Mouse (Mus musculus) thymus, postnatal 0 days (tissue): ENCODE data around the gene Taf6. TPM values are rescaled to one million over a fixed set of nuclear protein-coding genes. Genes with fewer than 3 reads are reported as not detected.
"Not testable (repeated sequence)": the region's sequence is repeated elsewhere in the genome, so short reads cannot be mapped to it uniquely, and the experiment has no call there.

ENCODE experiments used
- DNase-seq: peaks from one replicate; pipeline ENCODE4 v3.0.0-alpha.2; 2015; ENCODE audit warnings: low spot score
- polyA plus RNA-seq: library from polyadenylated mRNA; unstranded; fragments of >200 nt; fragmentation: Nextera tagmentation; extraction: Ambion mirVana; gene quantifications from 2 replicates; pipeline ENCODE4 v1.2.1, GENCODE M21; 2015

Taf6 gene
- 44.1 and 54.5 TPM in 2 replicates for polyA plus RNA-seq

DNA sequence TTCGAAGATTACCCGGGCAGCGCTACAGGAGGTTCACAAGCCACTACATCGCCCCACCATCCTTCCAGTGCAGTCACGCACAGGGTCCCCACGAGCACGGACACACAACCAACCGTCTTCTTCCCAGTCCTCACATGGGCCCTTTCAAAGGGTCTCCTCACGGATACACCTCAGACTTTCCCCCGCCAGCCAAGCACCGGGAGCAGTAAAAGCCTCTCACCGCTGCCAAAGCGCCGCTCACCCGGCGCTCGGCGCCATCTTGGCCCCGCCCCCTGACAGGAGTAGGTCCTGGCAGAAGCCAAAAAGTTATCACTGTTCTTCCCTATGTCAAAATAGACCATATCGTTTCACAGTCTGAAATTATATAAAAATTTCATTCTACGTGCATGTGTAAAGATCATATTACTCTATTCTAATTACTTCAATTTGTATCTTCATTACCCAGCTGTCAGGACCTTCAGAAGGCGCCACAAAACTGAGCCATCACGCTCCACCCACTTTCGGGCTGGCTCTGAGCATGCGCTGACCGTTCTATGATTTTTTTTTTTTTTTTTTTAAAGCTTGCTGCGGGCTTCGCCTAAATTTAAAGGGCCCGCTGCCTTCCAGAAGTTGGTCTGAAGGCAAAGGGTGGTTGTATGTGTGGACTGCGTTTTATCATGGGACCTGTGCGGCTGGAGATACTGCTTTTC is at the start of gene Taf6, which contains the start of gene Cnpy4:
Gene Taf6 (minus strand): TSS at position 502 of the 689 bp plus-strand sequence.
Gene Cnpy4 (plus strand): TSS at position 536 of the 689 bp plus-strand sequence.
- peak; percentile 89 for DNase-seq

DNA sequence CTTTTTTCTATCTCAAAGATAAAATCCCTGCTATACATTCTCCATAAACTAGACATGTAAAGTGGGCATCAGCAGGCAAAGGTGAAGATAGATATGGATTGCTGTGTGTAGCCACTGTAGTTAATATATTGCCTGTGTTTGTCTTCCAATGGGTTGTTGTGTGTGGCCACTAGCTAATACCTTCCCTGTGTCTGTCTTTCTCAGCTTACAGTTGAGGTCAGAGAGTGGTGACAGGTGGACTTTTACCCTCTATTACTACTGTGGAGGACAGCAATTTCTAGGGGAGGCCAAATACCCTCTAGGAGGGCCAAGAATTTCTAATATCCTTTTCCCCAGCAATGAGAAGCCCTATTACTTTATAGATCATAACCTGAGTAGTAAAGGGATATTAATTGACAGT is 47.0 kb upstream of the Taf6 start:
- DNase-seq: no peak

DNA sequence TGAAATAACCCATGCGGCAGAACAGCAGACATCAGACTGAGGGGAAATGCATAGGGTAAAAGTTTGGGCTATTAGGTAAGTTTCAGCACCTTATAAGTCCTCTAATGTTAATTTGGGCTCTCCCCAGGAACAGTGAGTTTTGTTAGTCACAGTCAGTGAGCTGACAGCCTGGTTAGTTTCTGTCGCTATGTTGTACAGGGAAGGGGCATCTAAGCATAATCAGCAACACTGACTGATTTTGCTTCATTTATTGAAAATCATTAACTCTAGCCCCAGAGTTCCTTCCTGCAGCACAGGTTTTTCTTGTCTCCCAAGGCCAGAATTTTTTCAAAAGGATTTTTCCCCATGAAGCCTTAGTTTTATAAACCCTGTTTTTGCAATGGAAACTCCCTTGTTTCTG is 46.5 kb upstream of the Taf6 start:
- no peak for DNase-seq

DNA sequence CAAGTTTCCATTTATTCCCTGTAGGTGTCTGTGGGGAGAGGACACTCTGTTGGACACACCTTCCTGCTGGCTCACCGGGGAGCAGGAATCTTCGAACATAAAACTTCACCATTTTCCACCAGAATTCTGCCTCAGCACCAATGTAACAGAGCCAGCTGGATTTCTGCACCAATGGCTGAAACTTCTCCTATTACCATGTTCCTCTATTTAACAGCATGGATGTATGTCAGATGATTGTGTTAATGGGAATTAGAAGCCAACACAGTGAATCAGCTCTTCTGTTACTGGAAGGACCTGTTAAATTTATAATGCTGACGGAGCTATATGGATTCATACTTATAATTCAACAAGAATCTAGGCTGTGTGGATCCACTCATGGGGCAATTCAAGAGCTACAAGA is 42.3 kb upstream of the Taf6 start:
- DNase-seq: no peak

DNA sequence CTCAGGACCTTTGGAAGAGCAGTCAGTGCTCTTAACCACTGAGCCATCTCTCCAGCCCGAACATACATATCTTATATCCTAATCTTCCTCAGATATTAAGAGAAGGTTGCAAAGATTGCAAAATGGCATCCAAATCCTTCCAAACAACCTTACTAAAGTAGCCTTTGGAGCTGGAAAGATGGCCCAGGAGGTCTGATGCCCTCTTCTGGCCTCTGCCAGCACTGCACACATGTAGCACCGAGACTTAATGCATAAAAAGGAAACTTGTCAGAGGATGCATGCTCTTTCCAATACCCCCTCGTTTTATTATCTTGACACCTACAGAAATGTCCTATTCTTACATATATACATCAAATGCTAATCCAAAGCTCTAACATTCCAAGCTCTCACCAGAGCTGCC is 40.8 kb upstream of the Taf6 start:
- peak; percentile 29 for DNase-seq

DNA sequence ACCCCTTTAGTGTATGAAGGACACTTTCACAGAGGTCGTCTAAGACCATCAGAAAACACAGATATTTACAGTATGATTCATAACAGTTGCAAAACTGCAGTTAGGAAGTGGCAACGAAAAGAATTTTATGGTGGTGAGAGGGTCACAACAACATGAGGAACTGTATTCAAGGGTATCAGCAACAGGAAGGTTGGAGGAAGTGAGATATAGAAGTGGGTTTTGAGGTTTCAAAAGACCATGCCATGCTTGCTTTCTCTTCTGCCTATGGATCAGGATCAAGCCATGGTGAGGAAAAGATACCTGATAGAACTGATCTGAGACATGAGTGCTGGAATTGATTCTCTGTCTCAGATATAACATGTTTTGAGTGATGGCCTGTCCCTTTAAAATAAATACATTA is 40.1 kb upstream of the Taf6 start:
- no peak for DNase-seq

DNA sequence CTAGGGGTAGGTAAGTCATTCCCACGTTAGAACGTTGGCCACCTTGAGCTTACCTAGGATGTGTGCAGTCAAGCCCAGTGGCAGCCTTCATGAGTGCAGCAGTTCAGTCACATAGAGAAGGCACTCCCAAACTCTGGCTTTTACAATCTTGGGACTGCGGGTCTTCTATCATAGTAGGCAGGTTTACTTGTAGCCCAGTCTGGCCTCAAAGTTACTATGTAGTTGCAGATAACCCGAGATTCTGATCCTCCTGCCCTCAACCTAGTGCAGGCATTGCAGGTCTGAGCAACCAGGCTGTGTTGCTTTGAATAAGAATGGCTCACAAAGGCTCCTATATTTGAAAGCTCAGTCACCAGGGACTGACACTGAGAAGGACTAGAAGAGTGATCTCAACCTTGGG is 39.2 kb upstream of the Taf6 start:
- no peak for DNase-seq

DNA sequence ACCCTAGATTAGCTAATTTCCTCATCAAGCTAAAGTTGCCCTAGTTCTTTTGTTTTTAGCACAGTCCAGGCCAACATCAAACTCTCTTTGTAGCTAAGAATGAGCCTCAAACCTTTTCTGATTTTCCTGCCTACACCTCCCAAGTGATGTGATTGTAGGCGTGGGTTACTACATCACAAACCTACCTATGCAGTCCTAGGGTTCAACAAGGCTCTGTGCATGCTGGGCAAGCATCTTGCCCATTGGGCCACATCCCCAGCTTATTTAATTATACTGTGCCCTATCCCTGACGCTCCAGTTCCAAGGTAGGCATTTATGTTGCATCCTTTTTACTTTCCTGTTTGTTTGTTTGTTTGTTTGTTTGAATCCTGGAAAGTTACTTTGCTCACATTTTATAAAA is 38.4 kb upstream of the Taf6 start, which contains the start of gene Nxpe5:
Gene Nxpe5 (plus strand): TSS at position 199 of the 400 bp plus-strand sequence.
- DNase-seq: no peak

DNA sequence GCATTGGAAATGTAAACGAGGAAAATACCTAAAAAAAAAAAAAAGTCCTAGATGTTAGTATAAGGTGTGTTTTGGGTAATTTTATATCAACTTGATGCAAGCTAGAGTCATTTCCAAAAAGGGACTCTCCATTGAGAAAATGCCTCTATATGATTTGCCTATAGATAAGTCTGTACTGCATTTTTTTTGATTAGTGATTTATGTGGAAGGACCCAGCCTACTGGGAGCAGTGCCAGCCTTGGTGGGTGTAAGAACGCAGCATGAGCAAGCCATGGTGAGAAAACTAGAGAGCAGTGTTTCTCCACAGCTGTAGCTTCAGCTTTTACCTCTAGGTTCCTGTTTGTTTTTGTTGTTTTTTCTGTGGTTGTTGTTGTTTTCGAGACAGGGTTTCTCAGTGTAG is 36.0 kb upstream of the Taf6 start:
- no peak for DNase-seq

DNA sequence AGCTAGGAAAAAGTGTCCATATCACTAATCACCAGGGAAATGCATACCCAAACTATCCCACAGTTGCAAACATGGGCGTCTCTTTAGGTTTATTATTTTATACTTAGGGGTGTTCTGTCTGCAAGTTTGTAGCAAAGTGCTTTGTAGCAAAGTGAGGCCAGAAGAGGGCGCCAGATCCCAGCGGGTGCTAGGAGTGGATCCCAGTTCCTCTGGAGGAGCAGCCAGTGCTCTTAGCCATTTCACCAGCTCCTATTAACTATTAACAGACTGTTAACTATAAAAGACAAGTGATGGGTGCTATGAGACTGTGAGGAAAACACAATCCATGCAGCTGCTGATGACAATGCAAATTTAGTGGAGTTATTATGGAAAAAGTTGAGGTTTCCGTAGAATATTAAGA is 34.9 kb upstream of the Taf6 start:
- peak; percentile 66 for DNase-seq

DNA sequence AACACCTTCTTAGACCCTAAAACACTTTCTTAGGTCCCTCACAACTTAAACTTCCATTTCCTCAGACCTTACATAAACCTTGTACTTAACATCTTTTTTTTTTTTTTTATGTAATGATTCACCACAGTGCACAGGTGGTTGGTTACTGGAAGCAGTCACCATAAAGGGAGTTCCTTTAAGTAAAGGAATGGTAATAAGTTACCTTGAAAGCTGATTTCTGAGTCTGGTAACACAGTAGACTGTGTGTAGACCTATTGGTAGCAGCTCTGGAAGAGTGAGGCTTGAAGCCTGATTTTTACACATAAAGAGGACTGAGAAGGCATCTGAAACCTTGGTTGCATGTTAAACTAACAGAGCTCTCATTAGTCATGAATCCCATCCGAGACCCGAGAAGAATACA is 32.6 kb upstream of the Taf6 start:
- DNase-seq: no peak

DNA sequence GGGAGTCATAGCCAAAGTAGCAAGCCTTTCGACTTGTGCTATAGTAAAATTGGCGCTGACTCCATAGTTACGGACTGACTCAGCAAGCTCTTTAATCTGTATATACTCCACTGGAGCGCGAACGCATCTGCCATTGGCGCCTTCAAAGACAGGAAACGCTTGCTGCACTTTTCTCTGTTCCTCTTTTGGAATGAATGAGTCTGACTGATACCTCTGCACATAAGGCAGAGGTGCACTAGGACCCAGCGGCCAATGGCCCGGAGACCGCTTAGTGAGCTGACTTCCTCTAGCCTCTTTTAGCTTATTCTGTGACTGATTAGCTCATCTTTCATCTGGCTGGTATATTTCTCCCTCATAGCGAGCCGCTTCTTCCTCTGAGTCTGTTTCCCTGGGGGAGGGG is 29.4 kb upstream of the Taf6 start:
- not testable (repeated sequence) for DNase-seq

DNA sequence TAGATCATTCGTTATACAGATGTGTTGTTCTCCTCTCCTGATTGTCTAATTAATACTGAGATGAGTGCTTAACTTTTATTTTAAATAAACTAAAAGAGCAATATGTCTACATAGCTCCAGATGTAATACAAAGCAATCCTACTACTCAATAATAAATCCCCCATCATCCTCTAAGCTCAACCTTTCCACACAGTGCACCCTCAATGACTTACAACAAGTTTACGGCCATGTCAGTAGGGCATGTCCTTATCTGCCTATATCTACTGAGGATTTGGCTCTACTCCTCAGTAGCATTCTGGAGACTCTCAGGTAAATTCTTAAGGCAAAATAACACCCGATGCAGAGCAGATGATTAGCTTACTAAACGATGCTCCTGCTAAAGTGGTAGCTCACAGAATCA is 20.6 kb upstream of the Taf6 start:
- DNase-seq: no peak

DNA sequence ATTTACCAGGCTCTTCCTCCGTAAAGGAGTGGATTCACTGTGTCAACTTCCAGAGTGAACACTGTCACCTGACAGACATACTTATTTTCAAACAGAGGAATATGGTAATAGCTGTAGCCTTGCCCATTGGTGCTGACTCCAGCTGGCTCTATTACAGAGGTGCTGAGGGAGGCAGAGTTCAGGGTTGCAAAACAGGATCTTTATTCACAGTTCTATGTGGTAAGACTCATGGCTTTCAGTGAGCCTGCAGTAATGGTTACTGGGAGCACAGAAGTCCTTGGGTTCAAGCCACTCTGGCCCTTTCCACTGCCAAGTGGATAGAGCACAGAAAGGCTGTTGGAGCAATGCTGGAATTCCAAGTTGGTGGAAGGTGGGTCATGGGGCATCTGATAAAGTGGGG is 20.0 kb upstream of the Taf6 start:
- DNase-seq: no peak

DNA sequence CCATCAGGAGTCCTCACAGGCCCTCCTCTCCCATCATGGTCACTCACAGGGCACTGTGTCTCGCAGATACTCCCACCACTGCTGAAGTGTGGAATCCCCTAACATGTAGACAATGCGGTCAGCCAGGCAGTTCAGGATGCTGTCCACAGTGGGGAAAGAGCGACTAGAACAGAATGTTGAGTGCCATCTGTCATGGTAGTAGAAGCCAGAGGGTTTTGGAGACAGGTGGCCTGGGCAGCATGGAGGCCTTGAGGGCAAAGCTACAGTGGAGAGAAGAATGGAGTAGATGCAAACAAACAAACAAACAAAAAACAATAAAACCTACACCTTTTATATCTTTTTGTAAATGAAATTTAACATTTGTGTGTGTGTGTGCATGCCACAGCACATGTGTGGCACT is 14.8 kb upstream of the Taf6 start:
- no peak for DNase-seq

DNA sequence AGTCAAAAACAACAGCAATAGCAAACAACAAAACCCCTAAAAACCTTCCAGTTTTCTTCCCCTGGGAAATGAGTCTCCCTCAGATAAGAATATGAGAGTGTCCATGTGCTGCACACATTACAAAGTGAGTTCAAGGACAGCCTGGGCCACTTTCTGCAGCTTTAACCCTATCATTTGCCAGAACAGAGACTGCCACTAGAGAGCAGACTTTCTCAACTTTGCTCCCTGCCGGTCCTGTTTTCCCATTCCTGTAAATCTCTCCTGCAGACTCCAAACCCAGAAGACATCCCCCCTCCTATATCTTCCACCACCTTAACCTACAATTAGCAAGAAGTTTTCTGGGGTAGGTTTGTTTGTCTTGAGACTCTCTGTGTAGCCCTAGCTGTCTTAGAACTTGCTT is 12.3 kb upstream of the Taf6 start:
- DNase-seq: no peak

DNA sequence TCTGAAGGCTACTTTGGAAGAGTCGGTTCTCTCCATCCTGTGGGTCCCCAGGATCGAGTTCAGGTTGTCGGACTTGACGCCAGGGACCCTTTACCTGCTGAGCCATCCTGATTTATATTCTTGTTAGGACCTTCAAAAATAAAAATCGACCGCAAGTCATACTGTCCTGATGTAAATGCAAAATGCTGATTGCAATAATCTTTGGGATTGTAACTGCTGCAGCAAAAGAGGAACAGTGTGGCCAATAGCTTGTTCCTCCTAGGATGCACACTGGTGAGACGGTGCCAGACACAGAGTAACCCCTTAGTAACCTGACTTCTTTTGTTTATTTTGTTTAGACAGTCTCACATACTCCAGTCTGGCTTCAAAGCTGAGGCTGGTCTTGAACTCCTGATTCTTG is 8.2 kb upstream of the Taf6 start:
- DNase-seq: no peak

DNA sequence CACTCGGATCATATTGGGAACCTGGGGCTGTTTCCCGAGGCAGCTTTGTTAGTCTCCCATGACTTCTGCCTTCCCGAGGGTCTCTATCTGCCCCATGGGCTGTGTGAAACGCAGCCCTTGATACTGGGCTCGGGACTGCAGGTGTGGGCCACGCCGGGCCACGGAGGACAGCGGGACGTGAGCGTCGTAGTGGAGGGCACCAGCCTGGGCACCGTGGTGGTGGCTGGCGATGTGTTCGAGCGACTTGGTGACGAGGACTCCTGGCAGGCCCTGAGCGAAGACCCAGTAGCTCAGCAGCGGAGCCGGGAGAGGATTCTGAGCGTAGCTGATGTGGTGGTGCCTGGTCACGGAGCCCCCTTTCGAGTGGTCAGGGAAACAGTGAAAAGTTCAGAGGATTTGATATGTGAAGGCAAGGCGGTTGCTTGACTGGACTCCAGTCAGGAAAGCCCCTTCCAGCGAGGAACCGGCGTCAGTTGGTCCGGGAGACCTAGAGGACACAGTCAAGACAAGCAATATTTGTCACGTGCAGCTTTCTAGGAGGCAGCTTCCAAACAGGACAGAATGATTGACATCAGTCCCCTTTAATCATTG is 7.6 kb upstream of the Taf6 start:
- DNase-seq: peak; percentile 9

DNA sequence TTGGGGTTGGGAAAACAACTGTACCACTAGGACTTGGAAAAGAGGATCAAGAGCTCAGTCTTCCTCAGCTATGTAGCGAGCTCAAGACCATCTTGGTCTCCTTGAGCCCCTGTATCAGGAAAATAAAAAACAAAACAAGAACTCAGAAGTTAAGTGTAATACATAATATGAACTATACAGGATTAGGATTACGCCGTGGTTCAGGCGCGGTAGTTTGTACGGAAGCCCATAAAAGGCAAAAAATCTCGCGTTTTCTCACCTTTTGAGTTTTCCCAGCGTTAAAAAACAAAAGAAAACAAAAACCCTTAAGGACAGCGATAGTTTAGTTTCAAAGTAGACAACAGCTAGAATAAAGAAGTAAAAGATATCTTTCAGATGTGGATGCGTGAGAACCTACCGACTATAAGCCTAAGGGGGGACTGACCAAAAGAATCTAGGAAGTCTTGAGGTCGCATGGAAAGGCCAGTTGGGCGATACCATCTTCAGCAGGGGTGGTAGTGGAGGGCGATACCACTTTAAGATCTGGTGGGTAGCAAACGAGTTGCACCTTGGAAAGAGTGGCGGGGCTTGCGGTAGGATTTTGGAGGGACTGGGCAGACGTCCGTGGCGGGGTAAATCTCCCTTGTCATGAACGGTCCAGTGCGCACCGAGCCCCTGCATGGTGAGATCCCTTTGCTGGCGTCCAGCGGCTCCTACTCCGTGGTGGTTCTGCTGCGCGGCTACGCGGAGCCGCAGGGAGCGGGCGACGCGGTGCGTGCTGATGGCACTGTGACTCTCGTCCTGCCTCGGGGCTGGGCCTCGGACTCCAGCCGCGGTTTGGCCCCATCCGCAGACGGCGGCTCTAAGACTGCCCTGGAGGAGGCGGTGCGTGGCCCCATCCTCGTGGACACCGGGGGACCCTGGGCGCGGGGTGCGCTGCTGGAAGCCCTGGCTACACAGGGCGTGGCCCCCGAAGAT is 6.8 kb upstream of the Taf6 start, which contains the start of gene Mblac1:
Gene Mblac1 (plus strand): TSS at position 544 of the 957 bp plus-strand sequence.
- DNase-seq: peak; percentile 82

DNA sequence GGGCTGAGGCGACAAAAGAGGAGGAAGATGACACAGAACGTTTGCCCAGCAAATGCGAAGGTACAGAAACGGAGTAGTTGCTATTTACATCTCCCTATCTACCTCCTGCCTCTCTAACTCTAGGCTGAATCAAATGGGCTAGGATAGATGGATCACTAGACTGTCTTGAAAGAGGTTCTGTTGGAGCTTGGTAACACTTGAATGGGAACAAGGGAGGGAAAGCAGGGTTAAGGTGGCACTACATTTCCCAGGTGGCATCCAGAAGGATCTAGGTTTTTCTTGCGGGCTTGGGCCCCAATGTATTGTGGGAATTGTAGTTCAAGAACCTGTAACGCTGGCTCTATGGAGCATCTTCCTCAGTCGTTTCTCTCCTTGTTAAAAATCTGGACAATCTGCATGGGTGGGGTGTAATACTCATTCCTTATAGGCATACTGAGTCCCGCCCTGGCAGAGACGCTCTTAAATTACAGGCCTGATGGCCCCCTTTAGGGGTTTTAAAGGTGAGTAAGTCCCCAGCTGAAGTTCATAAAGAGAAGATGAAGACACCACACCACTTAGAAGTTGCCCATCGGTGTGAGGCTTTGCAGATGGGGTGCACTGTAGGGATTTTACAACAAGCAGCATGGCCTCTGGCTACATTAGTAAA is 533 bp upstream of the Taf6 start:
- peak; percentile 81 for DNase-seq

DNA sequence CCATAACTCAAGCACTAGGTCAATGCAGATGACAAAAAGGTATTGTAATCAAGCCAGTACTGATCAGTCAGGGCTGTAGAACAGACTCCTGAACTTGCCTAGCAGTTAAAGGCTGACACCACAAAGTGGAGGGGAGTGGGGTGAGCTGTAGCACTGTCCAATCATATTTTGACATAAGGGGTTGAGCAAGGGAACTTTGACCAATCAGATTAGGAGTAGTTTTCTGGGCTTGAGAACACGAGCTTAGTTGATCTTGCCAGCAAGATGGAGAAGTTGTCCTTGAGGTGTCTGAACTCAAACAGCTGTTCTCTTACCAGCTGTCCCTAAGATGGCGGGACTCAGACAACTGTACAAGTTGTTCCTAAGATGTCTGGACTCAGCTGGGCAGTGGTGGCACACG is 14.0 kb downstream of the Taf6 start:
- no peak for DNase-seq
